Mouse (Mus musculus) lung, adult 2 months (tissue): Measurements from ENCODE around the gene Cfap43.

Source experiments
- CTCF ChIP-seq: fragments of 200-500 bp; IDR thresholded peaks from 2 replicates; pipeline ENCODE4 v1.5.1; 2011; ENCODE audit warnings: mild to moderate bottlenecking, low read length, control low read depth; ENCODE audit not compliant: insufficient read depth
- POLR2A ChIP-seq: fragments of 200-500 bp; IDR thresholded peaks from 2 replicates; pipeline ENCODE4 v1.6.1; 2011; ENCODE audit warnings: low read depth, mild to moderate bottlenecking, control low read depth, low read length, borderline replicate concordance; ENCODE audit errors: extremely low read depth

- TF ChIP-seq POLR2A (no peak), CTCF (no peak)
Observed at GRCm38 (mm10) chr19:47893092-47893491, 26.0 kb downstream of the Cfap43 start.
